Mouse (Mus musculus) heart, embryonic 14.5 days (tissue): Measurements from ENCODE around the gene Pld4. TPM values are rescaled to one million over a fixed set of nuclear protein-coding genes. Genes with fewer than 3 reads are reported as not detected.

Source experiments
- ATAC-seq: fragments of 200-750 bp; cut with Nextera tagmentation; 2 replicates; pipeline ENCODE4 v1.8.0; 2017; ENCODE audit warnings: low read depth, moderate TSS enrichment; ENCODE audit not compliant: insufficient number of reproducible peaks, insufficient read depth, low FRiP score
- H3K27ac ChIP-seq, 2 experiments: fragments of 200-500 bp in 1 of 2; fragments of 300-500 bp in 1 of 2; sonication (generic) in 1 of 2; replicated peaks in 1 of 2; 2 replicates each; pipeline ENCODE4 v1.5.1; 2012 to 2014; ENCODE audit warnings: low read depth in 2 of 2, low read length in 2 of 2, control low read depth in 1 of 2, mild to moderate bottlenecking in 1 of 2, mixed read lengths in 1 of 2; ENCODE audit not compliant: control insufficient read depth in 1 of 2, insufficient read depth in 1 of 2
- H3K27me3 ChIP-seq: fragments of 300-500 bp; sonication (generic); 2 replicates; pipeline ENCODE4 v1.6.1; 2014; ENCODE audit warnings: mild to moderate bottlenecking, low read length, control low read depth; ENCODE audit not compliant: control insufficient read depth, insufficient read depth
- H3K36me3 ChIP-seq: fragments of 300-500 bp; sonication (generic); 2 replicates; pipeline ENCODE4 v1.6.1; 2014; ENCODE audit warnings: mild to moderate bottlenecking, control low read depth, low read length, mixed read lengths; ENCODE audit not compliant: control insufficient read depth, insufficient read depth
- H3K4me1 ChIP-seq, 2 experiments: fragments of 200-500 bp in 1 of 2; fragments of 300-500 bp in 1 of 2; sonication (generic) in 1 of 2; 2 replicates each; pipeline ENCODE4 v1.6.1; 2012 to 2014; ENCODE audit warnings: low read length in 2 of 2, control low read depth in 1 of 2, mixed read lengths in 1 of 2; ENCODE audit not compliant: control insufficient read depth in 2 of 2, insufficient read depth in 2 of 2
- H3K4me2 ChIP-seq: fragments of 300-500 bp; sonication (generic); 2 replicates; pipeline ENCODE4 v1.6.1; 2014; ENCODE audit warnings: mild to moderate bottlenecking, low read length
- H3K4me3 ChIP-seq, 2 experiments: fragments of 200-500 bp in 1 of 2; fragments of 300-500 bp in 1 of 2; sonication (generic) in 1 of 2; 2 replicates each; pipeline ENCODE4 v1.5.1; 2012 to 2014; ENCODE audit warnings: low read length in 2 of 2, mild to moderate bottlenecking in 2 of 2, control low read depth in 1 of 2, low read depth in 1 of 2, moderate library complexity in 1 of 2; ENCODE audit not compliant: control insufficient read depth in 1 of 2, insufficient read depth in 1 of 2
- H3K9ac ChIP-seq: fragments of 300-500 bp; sonication (generic); 2 replicates; pipeline ENCODE4 v1.6.1; 2014; ENCODE audit warnings: mild to moderate bottlenecking, low read length
- H3K9me3 ChIP-seq: fragments of 300-500 bp; sonication (generic); 2 replicates; pipeline ENCODE4 v1.6.1; 2016; ENCODE audit warnings: low read length, control low read depth; ENCODE audit not compliant: control insufficient read depth
- WGBS: fragments of 180-500 bp; shearing (Covaris S2); extraction: QIAGEN DNeasy Blood & Tissue Kit; methylation state at CpG from one replicate; pipeline ENCODE4 v1.1.7; 2014; 5-methylcytosine and 5-hydroxymethylcytosine counted together
- polyA plus RNA-seq: library from polyadenylated mRNA; unstranded; fragments of >200 nt; fragmentation: Nextera tagmentation; extraction: Ambion mirVana; gene quantifications from 2 replicates; pipeline ENCODE4 v1.2.1, GENCODE M21; 2014

Pld4 gene
- polyA plus RNA-seq, 1 experiment from 2014 or later = 6.8 TPM

DNA sequence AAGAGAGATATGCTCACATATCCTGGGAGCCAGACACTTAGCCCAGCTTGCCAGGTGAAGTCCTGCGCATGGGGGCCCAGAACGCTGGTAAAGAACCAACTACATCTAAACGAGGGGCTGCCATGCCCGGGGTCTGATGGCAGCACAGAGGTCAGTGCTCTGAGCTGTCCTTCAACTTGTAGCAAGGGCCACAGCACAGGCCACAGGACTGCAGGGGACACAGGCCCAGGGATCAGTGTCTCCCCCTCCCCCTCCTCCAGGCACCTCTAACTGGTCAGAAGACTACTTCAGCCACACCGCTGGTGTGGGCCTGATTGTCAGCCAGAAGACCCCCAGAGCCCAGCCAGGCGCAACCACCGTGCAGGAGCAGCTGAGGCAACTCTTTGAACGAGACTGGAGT is 7.7 kb downstream of the Pld4 start:
- H3K4me2 ChIP-seq = no peak overlapping the region
- peaks cover 1 to 3% of the 10 kb centered on the region in 2 experiments; a peak in 1 of 4 replicates for H3K4me1 ChIP-seq
- no peak overlapping the region for H3K4me3 ChIP-seq
- ATAC-seq = no peak
- no peaks in the 10 kb centered on the region for H3K36me3 ChIP-seq
- WGBS = 76% methylated on average over 8 of the region's 8 CpGs
- H3K9me3 ChIP-seq = no peaks in the 10 kb centered on the region
- no peak overlapping the region for H3K27ac ChIP-seq
- no peaks in the 10 kb centered on the region for H3K27me3 ChIP-seq
- H3K9ac ChIP-seq = no peak overlapping the region

DNA sequence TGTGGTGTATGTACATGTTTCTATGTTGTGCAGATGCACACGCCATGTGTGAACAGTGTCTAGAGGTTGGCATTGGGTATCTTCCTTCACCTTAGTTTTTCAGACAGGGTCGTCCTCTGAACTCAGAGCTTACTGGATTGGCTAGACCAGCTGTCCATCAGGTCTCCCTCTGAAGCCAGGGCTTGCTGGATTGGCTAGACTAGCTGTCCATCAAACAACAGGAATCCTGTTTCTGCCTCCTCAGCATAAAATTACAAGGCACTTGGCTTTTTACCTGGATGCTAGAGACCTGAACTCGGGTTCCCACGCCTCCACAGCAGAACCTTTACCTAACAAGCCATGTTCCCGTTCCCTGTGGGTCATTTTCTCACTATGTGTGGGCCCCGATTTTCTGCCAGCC is 8.6 kb downstream of the Pld4 start:
- WGBS = 76% methylated on average over 6 of the region's 6 CpGs
- no peak for ATAC-seq
- Histone ChIP-seq H3K36me3 (no peaks in the 10 kb centered on the region), H3K9me3 (no peaks in the 10 kb centered on the region), H3K4me1 (peaks cover 4 to 8% of the 10 kb centered on the region in 2 experiments; a peak in 1 of 4 replicates), H3K4me2 (no peak overlapping the region), H3K27ac (no peak overlapping the region), H3K27me3 (no peaks in the 10 kb centered on the region), H3K4me3 (no peak overlapping the region), H3K9ac (no peak overlapping the region)

DNA sequence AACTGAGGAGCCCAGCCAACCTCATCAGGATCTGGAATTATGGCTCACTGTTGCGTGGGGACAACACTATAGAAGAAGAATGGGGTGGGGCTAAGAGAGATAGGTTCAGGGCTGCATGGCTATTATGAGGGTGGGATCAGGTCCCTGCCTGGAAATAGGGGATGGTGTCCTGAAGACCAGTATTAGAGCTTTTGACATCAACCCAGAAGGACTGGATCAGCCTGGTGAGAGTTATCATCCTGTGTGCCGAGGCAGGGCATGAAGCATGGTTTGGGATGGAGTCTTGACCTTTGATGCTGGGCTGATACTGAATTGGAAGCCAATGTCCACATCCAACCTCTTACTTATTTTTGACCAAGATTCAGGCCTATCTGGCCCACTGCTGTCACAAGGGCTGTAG is 9.3 kb downstream of the Pld4 start:
- no peak overlapping the region for H3K9ac ChIP-seq
- no peaks in the 10 kb centered on the region for H3K27me3 ChIP-seq
- 66% methylated on average over 2 of the region's 2 CpGs for WGBS
- no peak overlapping the region for H3K4me3 ChIP-seq
- no peak overlapping the region for H3K27ac ChIP-seq
- H3K36me3 ChIP-seq = no peaks in the 10 kb centered on the region
- no peaks in the 10 kb centered on the region for H3K9me3 ChIP-seq
- no peak overlapping the region for H3K4me2 ChIP-seq
- H3K4me1 ChIP-seq = peaks cover 4 to 8% of the 10 kb centered on the region in 2 experiments; a peak in 1 of 4 replicates
- ATAC-seq = no peak

DNA sequence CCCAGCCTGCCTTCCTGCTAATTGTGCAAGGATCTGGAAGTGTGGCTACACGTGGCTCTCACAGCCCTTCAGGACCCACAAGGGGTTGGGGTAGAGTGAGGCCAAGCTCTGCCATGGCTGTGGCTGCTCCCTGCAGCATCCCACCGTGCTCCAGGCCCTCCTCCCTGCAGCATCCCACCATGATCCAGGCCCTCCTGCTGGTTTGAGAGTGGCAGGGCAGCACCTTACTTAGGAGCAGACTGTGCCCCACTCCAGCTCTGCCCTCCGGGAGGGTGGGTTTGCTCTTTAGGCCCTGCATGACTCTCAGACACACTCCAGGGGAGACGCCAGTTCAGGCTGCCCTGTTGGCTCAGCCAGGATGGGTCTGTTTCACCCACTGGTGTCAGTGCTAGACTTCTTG is 9.9 kb downstream of the Pld4 start:
- H3K9ac ChIP-seq = no peak overlapping the region
- peaks cover 1% of the 10 kb centered on the region for H3K9me3 ChIP-seq
- H3K4me1 ChIP-seq = peaks cover 4 to 8% of the 10 kb centered on the region in 2 experiments; a peak in 1 of 4 replicates
- H3K27ac ChIP-seq = no peak overlapping the region
- no peaks in the 10 kb centered on the region for H3K36me3 ChIP-seq
- H3K4me2 ChIP-seq = no peak overlapping the region
- ATAC-seq = no peak
- H3K27me3 ChIP-seq = no peaks in the 10 kb centered on the region
- 70% methylated on average over 4 of the region's 4 CpGs for WGBS
- H3K4me3 ChIP-seq = no peak overlapping the region

DNA sequence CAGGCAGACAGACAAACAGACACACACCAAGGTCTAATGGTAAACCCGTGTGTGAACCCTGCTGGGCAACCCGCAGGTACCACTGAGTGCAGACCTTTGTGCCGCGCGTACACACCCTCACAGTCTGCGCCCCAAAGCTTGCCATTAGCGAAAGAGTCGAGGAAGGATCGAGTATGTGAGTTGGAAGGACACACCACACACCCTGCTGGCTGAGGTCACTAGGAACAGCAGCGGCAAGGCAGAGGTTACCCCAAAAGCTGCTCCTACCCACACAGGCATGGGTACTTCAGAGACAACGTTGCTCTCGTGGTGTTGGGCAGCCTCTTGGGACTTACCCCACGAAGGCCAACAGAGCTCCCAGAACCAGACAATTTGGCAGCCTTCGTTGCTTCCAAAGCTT is 11.9 kb downstream of the Pld4 start:
- no peak overlapping the region for H3K4me3 ChIP-seq
- H3K9ac ChIP-seq = no peak overlapping the region
- WGBS = 89% methylated on average over 14 of the region's 14 CpGs
- H3K4me2 ChIP-seq = no peak overlapping the region
- peaks cover 5% of the 10 kb centered on the region for H3K9me3 ChIP-seq
- no peaks in the 10 kb centered on the region for H3K36me3 ChIP-seq
- no peak for ATAC-seq
- no peaks in the 10 kb centered on the region for H3K27me3 ChIP-seq
- H3K27ac ChIP-seq = no peak overlapping the region
- peaks cover 4 to 8% of the 10 kb centered on the region in 2 experiments; a peak in 1 of 4 replicates for H3K4me1 ChIP-seq

DNA sequence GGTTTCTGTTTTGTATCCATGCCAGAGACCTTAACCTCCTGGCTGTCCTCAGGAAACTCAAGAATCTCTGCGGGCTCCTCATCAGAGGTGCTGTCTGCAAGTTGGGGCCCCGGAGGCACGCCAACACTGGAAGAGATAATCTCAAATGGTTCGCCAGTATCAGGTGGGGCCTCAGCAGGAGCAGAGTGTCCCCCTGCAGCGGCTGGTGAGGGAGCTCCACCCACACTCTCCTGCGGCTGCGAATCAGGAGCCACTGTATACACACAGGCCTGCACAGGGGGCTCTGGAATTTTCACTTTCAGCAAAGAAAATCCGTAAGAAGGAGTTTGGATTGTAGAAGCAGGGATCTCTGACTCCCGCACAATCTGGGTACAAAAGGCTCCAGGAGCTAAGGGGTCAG is 12.9 kb downstream of the Pld4 start:
- 0 out of 2 replicates have a peak overlapping the region, but pooled peaks have one; percentile 6 for H3K9ac ChIP-seq

DNA sequence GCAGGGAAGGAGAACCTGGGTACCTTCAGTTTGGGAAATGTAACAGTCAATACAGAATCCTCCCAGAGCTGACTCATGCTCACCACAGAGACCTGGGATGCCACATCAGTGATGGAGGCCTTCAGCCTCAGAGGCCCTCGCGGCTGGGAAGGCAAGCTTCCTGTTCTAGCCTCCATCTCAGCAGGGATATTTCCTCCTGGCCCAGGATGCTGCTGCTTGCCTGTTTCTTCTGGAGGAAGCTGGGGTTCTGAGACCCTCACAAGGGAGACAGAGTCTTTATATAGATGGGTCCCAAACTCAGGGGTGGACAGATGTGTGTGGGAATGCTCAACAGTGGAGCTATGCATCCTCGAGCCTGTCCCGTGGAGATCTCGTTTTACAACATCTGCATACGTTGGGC is 13.6 kb downstream of the Pld4 start:
- 79% methylated on average over 6 of the region's 6 CpGs for WGBS
- Histone ChIP-seq H3K27me3 (no peaks in the 10 kb centered on the region), H3K9ac (no peak overlapping the region), H3K27ac (no peak overlapping the region), H3K36me3 (no peaks in the 10 kb centered on the region), H3K4me2 (no peak overlapping the region; the same call in 1 of the 2 replicates), H3K9me3 (peaks cover 5% of the 10 kb centered on the region), H3K4me1 (peaks cover 4 to 8% of the 10 kb centered on the region in 2 experiments; a peak in 1 of 4 replicates), H3K4me3 (no peak overlapping the region)
- ATAC-seq = no peak

More for the DNA sequence above, 12.9 kb downstream of the Pld4 start:
- no peaks in the 10 kb centered on the region for H3K27me3 ChIP-seq
- peaks cover 5% of the 10 kb centered on the region for H3K9me3 ChIP-seq
- WGBS = 12% methylated on average over 9 of the region's 9 CpGs
- ATAC-seq = no peak; the same call in 1 of the 2 replicates
- no peak overlapping the region for H3K4me3 ChIP-seq
- no peak overlapping the region for H3K27ac ChIP-seq
- H3K4me2 ChIP-seq = peak overlapping the region; percentile 32
- H3K4me1 ChIP-seq = peaks cover 4 to 8% of the 10 kb centered on the region in 2 experiments; a peak in 1 of 4 replicates
- H3K36me3 ChIP-seq = no peaks in the 10 kb centered on the region

DNA sequence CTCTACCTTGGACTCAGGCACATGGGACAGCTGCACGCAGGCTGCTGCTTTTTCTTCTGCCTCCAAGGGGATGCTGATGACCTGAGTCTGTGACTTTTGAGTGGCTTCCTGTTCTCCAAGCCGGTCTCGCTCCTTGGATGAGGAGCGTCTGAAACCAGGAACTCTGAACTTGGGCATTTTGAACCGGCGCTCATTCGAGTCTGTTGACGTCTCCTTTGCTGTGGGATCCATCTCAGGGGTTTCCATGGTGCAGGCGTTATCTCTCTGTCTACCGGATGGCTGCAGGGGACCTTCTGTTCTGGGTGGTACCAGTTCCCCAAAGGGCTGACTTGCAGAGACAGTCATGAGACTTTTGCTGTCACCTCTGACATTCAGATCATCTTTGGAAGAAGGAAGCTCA is 14.0 kb downstream of the Pld4 start:
- H3K36me3 ChIP-seq = no peaks in the 10 kb centered on the region
- no peak overlapping the region for H3K9ac ChIP-seq
- 93% methylated on average over 10 of the region's 10 CpGs for WGBS
- H3K27me3 ChIP-seq = no peaks in the 10 kb centered on the region
- no peak for ATAC-seq
- H3K27ac ChIP-seq = no peak overlapping the region
- H3K9me3 ChIP-seq = peaks cover 5% of the 10 kb centered on the region
- H3K4me3 ChIP-seq = no peak overlapping the region
- H3K4me1 ChIP-seq = peaks cover 4 to 8% of the 10 kb centered on the region in 2 experiments; a peak in 1 of 4 replicates
- no peak overlapping the region for H3K4me2 ChIP-seq
